Mouse (Mus musculus) c-Kit-negative CD71-positive TER-119-positive erythroid progenitor cells, embryonic 14.5 days (primary cell): ENCODE results near the gene Zfp449.
A peak's percentile ranks its signal among the peaks of the same experiment; 100 is the strongest.
"Not testable (repeated sequence)": the region's sequence is repeated elsewhere in the genome, so short reads cannot be mapped to it uniquely, and the experiment has no call there.

Source experiments
- DNase-seq: peaks from one replicate; pipeline ENCODE4 v3.0.0-alpha.2; 2013; ENCODE audit warnings: low read depth, low spot score

Gene Zfp449

GRCm38 (mm10) chrX:56346176-56346931 lies at the start of gene Zfp449:
TSS of gene Zfp449 (plus strand) at chrX:56346400.
- DNase-seq, result peak; percentile 28

DNA sequence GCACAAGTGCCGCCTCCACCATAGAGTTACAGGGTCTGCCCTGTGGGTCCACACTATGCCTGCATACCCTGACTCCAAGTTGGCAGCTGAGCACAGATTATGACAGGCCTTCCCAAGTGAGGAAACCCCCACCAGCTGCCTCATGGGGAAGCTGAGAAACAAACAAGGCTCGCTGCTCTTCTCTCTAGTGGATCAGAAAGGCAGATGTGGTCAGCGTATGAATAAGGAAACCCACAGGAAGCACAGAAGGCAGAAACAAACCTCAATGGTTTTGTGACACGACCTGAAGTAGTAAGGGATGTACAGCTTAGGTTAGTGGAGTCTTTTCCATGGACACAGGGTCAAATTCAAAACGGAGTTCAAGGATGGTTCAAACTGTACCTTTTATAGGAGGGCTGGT lies 38.6 kb upstream of the Zfp449 start:
- DNase-seq, result no peak

DNA sequence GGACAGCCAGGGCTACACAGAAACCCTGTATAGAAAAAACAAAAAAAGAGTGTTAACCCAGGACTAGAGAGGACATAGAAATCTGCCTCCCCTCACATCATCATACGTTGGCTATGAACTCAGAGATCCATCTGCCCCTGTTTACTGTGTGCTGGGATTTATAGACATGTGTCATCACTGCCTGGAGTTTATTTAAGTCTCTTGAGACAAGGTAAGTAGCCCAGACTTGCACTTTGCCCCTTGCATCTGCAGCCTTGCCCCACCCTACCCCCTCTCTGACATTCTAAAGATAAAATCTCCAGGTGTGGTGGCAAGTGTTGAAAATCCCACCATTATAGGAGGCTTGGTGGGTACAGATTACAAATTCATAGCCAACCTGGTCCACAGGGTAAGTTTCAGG lies 33.4 kb upstream of the Zfp449 start:
- DNase-seq, result no peak

DNA sequence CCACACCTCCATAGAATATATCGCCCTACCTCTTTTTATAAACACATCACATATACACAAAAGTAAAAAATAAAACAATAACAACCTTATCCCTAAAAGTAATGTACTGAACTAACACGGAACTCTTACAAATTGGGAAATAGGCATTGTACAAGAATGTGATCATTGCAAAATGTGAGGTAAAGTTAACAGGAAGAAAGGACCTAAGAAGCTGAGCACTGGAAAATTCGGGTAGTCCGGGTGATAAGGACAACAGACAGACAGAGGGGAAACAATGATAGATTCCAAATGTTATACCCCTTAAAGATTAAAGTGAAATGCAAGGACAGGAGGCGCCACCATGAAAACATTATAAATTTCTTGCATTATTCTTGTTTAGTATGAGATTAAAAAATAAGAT lies 24.1 kb upstream of the Zfp449 start:
- no peak for DNase-seq

DNA sequence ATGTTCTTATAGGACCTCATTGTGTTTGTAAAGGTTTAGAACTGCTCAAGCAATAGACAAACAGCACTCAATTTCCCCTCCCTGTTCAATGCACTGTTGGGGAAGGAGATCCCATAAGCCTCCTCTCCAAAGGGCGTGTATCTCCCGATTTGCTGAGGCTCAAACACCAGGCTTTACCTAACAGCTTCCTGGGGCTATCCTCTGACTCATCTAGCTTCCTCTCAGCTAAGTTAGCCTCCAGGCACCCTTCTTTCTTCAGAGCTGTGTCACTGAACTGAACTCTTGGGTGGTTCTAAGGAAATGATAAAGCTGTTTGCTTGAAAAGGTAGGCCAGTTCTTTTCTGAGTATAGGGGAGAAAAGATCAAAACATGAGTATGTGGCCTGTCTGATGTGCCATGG lies 23.5 kb upstream of the Zfp449 start:
- DNase-seq, result no peak

DNA sequence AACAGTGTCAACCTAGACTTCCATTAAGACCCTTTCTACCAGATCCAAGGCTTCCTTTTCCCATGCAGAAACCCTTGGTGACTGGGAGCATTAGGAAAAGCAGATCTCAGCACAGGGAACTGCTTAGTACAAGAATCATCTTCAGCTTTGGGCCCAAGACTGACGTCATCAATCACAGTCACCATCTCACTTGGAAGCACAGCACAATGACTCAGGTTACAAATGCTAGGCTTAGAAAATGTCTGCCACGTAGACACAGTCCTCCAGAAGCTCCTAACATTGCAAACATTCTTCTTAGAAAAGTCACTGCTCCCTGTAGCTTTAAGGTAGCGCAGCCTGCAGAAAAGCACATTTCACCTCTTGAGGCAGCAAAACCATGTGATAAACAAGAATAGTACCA lies 14.2 kb upstream of the Zfp449 start:
- DNase-seq, result no peak

DNA sequence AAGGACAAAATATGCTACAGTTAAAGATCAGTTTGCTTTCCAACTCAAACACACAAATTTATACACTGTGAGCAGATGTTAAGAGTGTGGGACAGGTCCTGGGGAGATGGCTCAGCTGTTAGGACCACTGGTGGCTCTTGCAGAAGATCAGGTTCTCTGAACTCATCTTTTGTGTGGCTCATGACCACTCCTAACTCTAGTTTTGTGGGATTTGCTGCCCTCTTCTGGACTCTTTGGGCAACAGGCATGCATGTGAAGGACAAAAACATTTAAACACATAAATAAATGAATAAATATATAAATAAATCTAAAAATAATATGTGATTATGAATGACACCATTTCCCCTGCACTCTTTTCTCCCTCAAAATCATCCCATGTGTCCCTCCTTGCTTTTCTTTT lies 5.9 kb upstream of the Zfp449 start:
- DNase-seq, result no peak

DNA sequence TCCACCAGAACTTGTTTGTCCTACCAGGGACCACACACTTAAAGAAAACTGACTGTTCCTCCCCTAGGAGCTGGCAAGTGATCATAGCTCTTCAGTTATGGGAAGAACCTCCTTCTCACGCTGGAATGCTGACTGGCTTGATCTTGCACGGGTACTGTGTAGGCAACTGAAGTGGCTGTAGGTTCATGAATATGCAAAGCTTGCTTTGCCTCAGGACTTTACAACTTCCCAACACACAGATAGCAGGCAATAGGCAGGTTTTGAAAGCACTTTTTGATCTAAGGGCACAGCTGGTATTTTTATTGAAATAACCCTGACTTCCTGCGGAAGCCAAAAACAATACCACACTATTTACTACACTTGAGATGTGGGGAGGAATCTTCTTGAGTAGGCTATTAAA lies 3.3 kb upstream of the Zfp449 start:
- no peak for DNase-seq

DNA sequence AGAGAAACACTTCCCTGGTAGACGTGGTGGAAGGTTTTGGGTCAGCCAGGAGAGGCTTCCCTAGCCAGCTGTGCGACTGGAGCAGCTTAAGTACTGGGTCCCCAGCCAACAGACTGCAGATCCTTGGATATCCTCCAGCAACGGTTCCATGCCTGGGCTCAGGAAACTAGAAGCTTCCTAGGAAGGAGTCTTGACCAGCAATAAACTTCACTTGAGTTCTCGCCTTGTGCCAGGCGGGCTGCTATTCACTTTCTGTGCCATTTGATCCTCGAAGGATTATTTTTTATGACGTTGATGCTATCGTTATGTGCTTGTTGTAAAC lies 693 bp downstream of the Zfp449 start:
- DNase-seq, result no peak

- not testable (repeated sequence) for DNase-seq
Observed at GRCm38 (mm10) chrX:56374431-56375128, 28.4 kb downstream of the Zfp449 start, which contains the start of gene Smim10l2a. TSS of gene Smim10l2a (plus strand) at chrX:56374586.

GRCm38 (mm10) chrX:56380852-56381251 lies 34.7 kb downstream of the Zfp449 start:
- DNase-seq, result no peak

DNA sequence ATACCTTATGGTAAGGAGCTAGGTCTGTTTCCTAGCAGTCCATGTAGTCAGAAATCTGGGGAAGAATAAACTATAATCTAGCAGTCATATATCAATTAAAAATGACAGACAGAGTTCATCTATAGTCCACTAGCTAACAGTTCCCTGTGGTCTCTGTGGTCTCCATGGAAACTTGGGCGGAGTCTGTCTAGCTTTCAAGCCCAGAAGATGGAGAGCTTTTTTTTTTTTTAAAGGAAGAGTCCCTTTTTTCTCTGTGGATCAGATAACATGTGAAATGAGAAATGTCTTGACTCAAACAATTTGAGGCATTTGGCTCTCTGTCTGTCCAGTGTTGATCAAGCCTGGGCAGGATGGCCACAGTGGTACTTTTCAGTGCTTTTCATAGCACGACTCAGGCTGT lies 37.9 kb downstream of the Zfp449 start:
- DNase-seq, result no peak

- no peak for DNase-seq
Observed at GRCm38 (mm10) chrX:56404646-56405045, 58.4 kb downstream of the Zfp449 start.

- no peak for DNase-seq
Observed at GRCm38 (mm10) chrX:56405482-56405881, 59.3 kb downstream of the Zfp449 start.

DNA sequence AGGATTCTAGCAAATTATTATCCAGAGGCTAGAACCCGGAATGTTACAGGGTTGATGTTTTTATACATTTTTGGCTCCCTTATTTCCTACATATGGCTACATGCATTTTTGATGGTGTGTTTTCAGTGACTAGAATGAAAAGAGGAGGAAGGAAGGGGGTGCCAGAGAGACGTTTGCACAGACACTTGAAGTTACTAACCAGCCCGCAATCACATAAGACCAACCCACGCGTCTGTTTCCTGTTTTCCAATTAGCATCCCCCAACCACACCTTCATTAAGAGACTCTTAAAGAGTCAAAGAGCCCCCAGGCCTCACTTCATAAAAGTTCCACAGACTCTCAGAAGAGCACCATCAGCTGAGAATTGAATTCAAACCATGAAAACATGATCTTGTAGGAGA lies 59.9 kb downstream of the Zfp449 start:
- no peak for DNase-seq
